Mouse (Mus musculus) hindbrain, embryonic 15.5 days (tissue): ENCODE measurements around the gene Rbbp5. TPM values are rescaled to one million over a fixed set of nuclear protein-coding genes. Genes with fewer than 3 reads are reported as not detected.
"Not testable (repeated sequence)": the region's sequence is repeated elsewhere in the genome, so short reads cannot be mapped to it uniquely, and the experiment has no call there.

Source experiments
- ATAC-seq: fragments of 200-750 bp; cut with Nextera tagmentation; 2 replicates; pipeline ENCODE4 v1.8.0; 2017; ENCODE audit warnings: low read depth, moderate number of reproducible peaks, moderate TSS enrichment; ENCODE audit not compliant: low FRiP score
- H3K27ac ChIP-seq: fragments of 300-500 bp; sonication (generic); replicated peaks from 2 replicates; pipeline ENCODE4 v1.5.1; 2015; ENCODE audit warnings: mild to moderate bottlenecking, inconsistent platforms
- H3K27me3 ChIP-seq: fragments of 300-500 bp; sonication (generic); 2 replicates; pipeline ENCODE4 v1.6.1; 2015; ENCODE audit warnings: control low read depth, inconsistent platforms
- H3K36me3 ChIP-seq: fragments of 300-500 bp; sonication (generic); 2 replicates; pipeline ENCODE4 v1.6.1; 2015; ENCODE audit warnings: control low read depth, inconsistent platforms
- H3K4me1 ChIP-seq: fragments of 300-500 bp; sonication (generic); replicated peaks from 2 replicates; pipeline ENCODE4 v1.6.1; 2015; ENCODE audit warnings: control low read depth, inconsistent platforms
- H3K4me2 ChIP-seq: fragments of 300-500 bp; sonication (generic); 2 replicates; pipeline ENCODE4 v1.6.1; 2015; ENCODE audit warnings: moderate library complexity, mild to moderate bottlenecking, inconsistent platforms
- H3K4me3 ChIP-seq: fragments of 300-500 bp; sonication (generic); 2 replicates; pipeline ENCODE4 v1.5.1; 2015; ENCODE audit warnings: mild to moderate bottlenecking, inconsistent platforms
- H3K9ac ChIP-seq: fragments of 300-500 bp; sonication (generic); 2 replicates; pipeline ENCODE4 v1.6.1; 2015; ENCODE audit warnings: inconsistent platforms
- H3K9me3 ChIP-seq: fragments of 300-500 bp; sonication (generic); 2 replicates; pipeline ENCODE4 v1.6.1; 2016; ENCODE audit warnings: control low read depth, inconsistent platforms
- WGBS: fragments of 180-500 bp; shearing (Covaris S2); methylation state at CpG from one replicate; pipeline ENCODE4 v1.1.7; 2015; 5-methylcytosine and 5-hydroxymethylcytosine counted together
- polyA plus RNA-seq: library from polyadenylated mRNA; unstranded; fragments of >200 nt; fragmentation: Nextera tagmentation; extraction: Ambion mirVana; gene quantifications from 2 replicates; pipeline ENCODE4 v1.2.1, GENCODE M21; 2015

Rbbp5 gene
- polyA plus RNA-seq, 1 experiment from 2014 or later = 43.8 TPM

GRCm38 (mm10) chr1:132469519-132469918 is 7.6 kb upstream of the Rbbp5 start:
- H3K36me3 ChIP-seq = peaks cover 10% of the 10 kb centered on the region
- H3K27ac ChIP-seq = no peak overlapping the region
- H3K4me3 ChIP-seq = no peak overlapping the region
- WGBS = 94% methylated on average over 7 of the region's 7 CpGs
- no peaks in the 10 kb centered on the region for H3K4me1 ChIP-seq
- no peak overlapping the region for H3K9ac ChIP-seq
- no peaks in the 10 kb centered on the region for H3K27me3 ChIP-seq
- no peaks in the 10 kb centered on the region for H3K9me3 ChIP-seq
- no peak for ATAC-seq
- no peak overlapping the region for H3K4me2 ChIP-seq

GRCm38 (mm10) chr1:132470031-132470430 is 7.1 kb upstream of the Rbbp5 start:
- not testable (repeated sequence) for H3K36me3 ChIP-seq, H3K4me1 ChIP-seq, ATAC-seq, H3K4me2 ChIP-seq, H3K9ac ChIP-seq, H3K9me3 ChIP-seq, H3K27ac ChIP-seq, H3K4me3 ChIP-seq, H3K27me3 ChIP-seq
- 94% methylated on average over 1 of the region's 1 CpGs for WGBS

- Histone ChIP-seq H3K4me2 (no peak overlapping the region), H3K9ac (no peak overlapping the region), H3K4me3 (no peak overlapping the region), H3K27ac (no peak overlapping the region), H3K27me3 (no peaks in the 10 kb centered on the region), H3K9me3 (no peaks in the 10 kb centered on the region), H3K4me1 (peaks cover 7% of the 10 kb centered on the region), H3K36me3 (no peaks in the 10 kb centered on the region)
- no peak for ATAC-seq
- WGBS = 87% methylated on average over 2 of the region's 2 CpGs
These were observed 6.1 kb upstream of the Rbbp5 start for GRCm38 (mm10) chr1:132471032-132471431.

- WGBS = 90% methylated on average over 5 of the region's 5 CpGs
- ATAC-seq = no peak
These were observed 5.7 kb upstream of the Rbbp5 start for GRCm38 (mm10) chr1:132471499-132471898.

GRCm38 (mm10) chr1:132472537-132472936 is 4.6 kb upstream of the Rbbp5 start:
- no peak for ATAC-seq
- Histone ChIP-seq H3K9ac (no peak overlapping the region), H3K4me3 (no peak overlapping the region), H3K4me1 (peaks cover 12% of the 10 kb centered on the region), H3K9me3 (no peaks in the 10 kb centered on the region), H3K27ac (no peak overlapping the region), H3K36me3 (no peaks in the 10 kb centered on the region), H3K4me2 (no peak overlapping the region), H3K27me3 (no peaks in the 10 kb centered on the region)
- WGBS = 55% methylated on average over 5 of the region's 5 CpGs

More at GRCm38 (mm10) chr1:132471499-132471898, 5.7 kb upstream of the Rbbp5 start:
- H3K9me3 ChIP-seq = no peaks in the 10 kb centered on the region
- no peak overlapping the region for H3K27ac ChIP-seq
- H3K4me1 ChIP-seq = peaks cover 12% of the 10 kb centered on the region
- no peak overlapping the region for H3K4me3 ChIP-seq
- H3K27me3 ChIP-seq = no peaks in the 10 kb centered on the region
- no peak overlapping the region for H3K9ac ChIP-seq
- H3K36me3 ChIP-seq = no peaks in the 10 kb centered on the region
- H3K4me2 ChIP-seq = no peak overlapping the region

- no peak overlapping the region for H3K4me2 ChIP-seq
- H3K9me3 ChIP-seq = no peaks in the 10 kb centered on the region
- H3K36me3 ChIP-seq = no peaks in the 10 kb centered on the region
- H3K4me3 ChIP-seq = no peak overlapping the region
- no peaks in the 10 kb centered on the region for H3K27me3 ChIP-seq
- no peak overlapping the region for H3K27ac ChIP-seq
- 83% methylated on average over 1 of the region's 1 CpGs for WGBS
- no peak for ATAC-seq
- peaks cover 30% of the 10 kb centered on the region for H3K4me1 ChIP-seq
- no peak overlapping the region for H3K9ac ChIP-seq
These were observed 2.7 kb upstream of the Rbbp5 start for GRCm38 (mm10) chr1:132474496-132474895.

GRCm38 (mm10) chr1:132476575-132476927 is 614 bp upstream of the Rbbp5 start:
- H3K36me3 ChIP-seq = no peaks in the 10 kb centered on the region
- peak overlapping the region; percentile 87 for H3K4me2 ChIP-seq
- peak overlapping the region; percentile 83 for H3K27ac ChIP-seq
- peak; percentile 72 for ATAC-seq
- peak overlapping the region; percentile 93 for H3K4me3 ChIP-seq
- H3K4me1 ChIP-seq = peaks cover 30% of the 10 kb centered on the region
- H3K9me3 ChIP-seq = no peaks in the 10 kb centered on the region
- WGBS = 6% methylated on average over 9 of the region's 9 CpGs
- peak overlapping the region; percentile 76 for H3K9ac ChIP-seq
- H3K27me3 ChIP-seq = no peaks in the 10 kb centered on the region

- Histone ChIP-seq H3K9ac (no peak overlapping the region), H3K4me2 (no peak overlapping the region), H3K36me3 (0 out of 2 replicates have a peak, but pooled peaks cover under 1% of the 10 kb centered on the region), H3K4me1 (peaks cover 30% of the 10 kb centered on the region), H3K4me3 (no peak overlapping the region), H3K27me3 (no peaks in the 10 kb centered on the region), H3K27ac (no peak overlapping the region), H3K9me3 (no peaks in the 10 kb centered on the region)
- no peak for ATAC-seq
- WGBS = 90% methylated on average over 1 of the region's 1 CpGs
These were observed 2.3 kb downstream of the Rbbp5 start for GRCm38 (mm10) chr1:132479438-132479837.

- no peak overlapping the region for H3K27ac ChIP-seq
- peaks cover 18% of the 10 kb centered on the region for H3K4me1 ChIP-seq
- H3K27me3 ChIP-seq = no peaks in the 10 kb centered on the region
- no peak overlapping the region for H3K4me2 ChIP-seq
- ATAC-seq = no peak
- H3K36me3 ChIP-seq = peaks cover 10% of the 10 kb centered on the region
- WGBS = 90% methylated on average over 2 of the region's 2 CpGs
- no peak overlapping the region for H3K9ac ChIP-seq
- H3K9me3 ChIP-seq = no peaks in the 10 kb centered on the region
- no peak overlapping the region for H3K4me3 ChIP-seq
These were observed 4.5 kb downstream of the Rbbp5 start for GRCm38 (mm10) chr1:132481619-132482018.

- Histone ChIP-seq H3K27me3 (no peaks in the 10 kb centered on the region), H3K9me3 (no peaks in the 10 kb centered on the region), H3K9ac (no peak overlapping the region), H3K36me3 (peaks cover 21% of the 10 kb centered on the region), H3K27ac (no peak overlapping the region), H3K4me2 (no peak overlapping the region), H3K4me3 (no peak overlapping the region), H3K4me1 (peaks cover 12% of the 10 kb centered on the region)
- 89% methylated on average over 3 of the region's 3 CpGs for WGBS
- ATAC-seq = no peak
These were observed 6.1 kb downstream of the Rbbp5 start for GRCm38 (mm10) chr1:132483234-132483633.

GRCm38 (mm10) chr1:132483759-132484158 is 6.6 kb downstream of the Rbbp5 start:
- Histone ChIP-seq H3K36me3 (peaks cover 21% of the 10 kb centered on the region), H3K9ac (no peak overlapping the region), H3K4me3 (no peak overlapping the region), H3K27ac (no peak overlapping the region), H3K4me1 (peaks cover 6% of the 10 kb centered on the region), H3K9me3 (no peaks in the 10 kb centered on the region), H3K4me2 (no peak overlapping the region), H3K27me3 (no peaks in the 10 kb centered on the region)
- 90% methylated on average over 6 of the region's 6 CpGs for WGBS
- no peak for ATAC-seq

GRCm38 (mm10) chr1:132500535-132500934 is 23.4 kb downstream of the Rbbp5 start:
- H3K4me3 ChIP-seq = no peak overlapping the region
- peaks cover 58% of the 10 kb centered on the region for H3K36me3 ChIP-seq
- H3K27me3 ChIP-seq = no peaks in the 10 kb centered on the region
- no peaks in the 10 kb centered on the region for H3K4me1 ChIP-seq
- H3K27ac ChIP-seq = no peak overlapping the region
- no peaks in the 10 kb centered on the region for H3K9me3 ChIP-seq
- 96% methylated on average over 2 of the region's 2 CpGs for WGBS
- H3K4me2 ChIP-seq = no peak overlapping the region
- no peak overlapping the region for H3K9ac ChIP-seq
- ATAC-seq = no peak

- Histone ChIP-seq H3K27me3 (no peaks in the 10 kb centered on the region), H3K36me3 (peaks cover 41% of the 10 kb centered on the region), H3K27ac (no peak overlapping the region)
These were observed 28.0 kb downstream of the Rbbp5 start for GRCm38 (mm10) chr1:132505155-132505554.

More at GRCm38 (mm10) chr1:132505155-132505554, 28.0 kb downstream of the Rbbp5 start:
- Histone ChIP-seq H3K9ac (no peak overlapping the region), H3K4me1 (no peaks in the 10 kb centered on the region), H3K4me3 (no peak overlapping the region), H3K9me3 (no peaks in the 10 kb centered on the region), H3K4me2 (no peak overlapping the region)
- 91% methylated on average over 5 of the region's 5 CpGs for WGBS
- ATAC-seq = no peak
